12 mouse cellular contexts compared by ENCODE assay signal in the genomic region with DNA sequence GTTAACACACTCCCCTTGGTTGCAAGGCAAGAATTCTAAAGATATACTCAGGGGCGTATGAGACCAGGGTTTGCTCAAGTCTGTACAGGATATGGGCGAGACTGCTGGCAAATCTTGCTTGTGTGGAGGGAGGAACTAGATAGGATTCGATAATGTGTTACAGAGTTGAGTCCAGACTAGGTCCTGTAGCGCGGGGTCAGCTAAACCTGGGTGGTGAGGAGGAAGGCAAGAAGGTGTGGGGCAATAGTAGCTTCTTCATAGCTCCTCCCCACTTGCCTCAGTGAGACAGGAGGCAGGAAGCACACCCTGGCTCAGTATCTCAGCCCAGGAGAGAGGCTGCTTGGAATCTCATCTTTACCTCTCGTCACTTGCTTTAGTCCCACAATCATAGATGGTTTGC. TPM values are rescaled to one million over a fixed set of nuclear protein-coding genes. Genes with fewer than 3 reads are reported as not detected.
DNase-seq lines count a peak whose midpoint lies in the region; ATAC-seq and TF ChIP-seq lines count a peak whose summit lies in the region.
"Had no signal": no experiment of that assay in that cellular context is flagged by ENCODE, and none has a peak within 500 bp of the region (broad histone marks: within the 10 kb centered on the region; RNA-seq: fewer than 3 reads in every experiment).

No protein-coding gene starts in this region.

- 57% methylated on average over 6 of the region's 6 CpGs for WGBS in heart, embryonic 10.5 days
- 71% methylated on average over 6 of the region's 6 CpGs for WGBS in kidney, postnatal 0 days
- WGBS in intestine, embryonic 15.5 days = 76% methylated on average over 6 of the region's 6 CpGs

- no peak for TF ChIP-seq CTCF in kidney, postnatal 0 days (IDR thresholded peaks at IDR 0.05; ENCODE audit: low read depth)

- no peaks in the 10 kb centered on the region for H3K9me3 ChIP-seq in heart, embryonic 10.5 days
- H3K9me3 ChIP-seq in kidney, postnatal 0 days (replicated peaks; ENCODE audit: low read length) = no peaks in the 10 kb centered on the region
- no peaks in the 10 kb centered on the region for H3K9me3 ChIP-seq in intestine, embryonic 15.5 days
- H3K9me3 ChIP-seq: midbrain, embryonic 13.5 days had no signal

- H3K4me3 ChIP-seq in heart, embryonic 10.5 days = no peak overlapping the region
- no peak overlapping the region for H3K4me3 ChIP-seq in kidney, postnatal 0 days (replicated peaks; ENCODE audit: low read depth, low read length)
- no peak overlapping the region for H3K4me3 ChIP-seq in intestine, embryonic 15.5 days (replicated peaks)
- H3K4me3 ChIP-seq: midbrain, embryonic 13.5 days had no signal

- H3K9ac ChIP-seq in kidney, postnatal 0 days (ENCODE audit: low read depth, low read length) = no peak overlapping the region
- no peak overlapping the region for H3K9ac ChIP-seq in intestine, embryonic 15.5 days
- H3K9ac ChIP-seq: liver, embryonic 14.5 days; midbrain, embryonic 13.5 days had no signal

- no peak overlapping the region for H3K4me2 ChIP-seq in kidney, postnatal 0 days (ENCODE audit: low read length)
- no peak overlapping the region for H3K4me2 ChIP-seq in intestine, embryonic 15.5 days (replicated peaks)
- H3K4me2 ChIP-seq: midbrain, embryonic 13.5 days had no signal

- no peaks in the 10 kb centered on the region for H3K27me3 ChIP-seq in heart, embryonic 10.5 days (ENCODE audit: insufficient read depth, poor library complexity, severe bottlenecking)
- H3K27me3 ChIP-seq in kidney, postnatal 0 days (ENCODE audit: insufficient read depth, low read length) = no peaks in the 10 kb centered on the region
- no peaks in the 10 kb centered on the region for H3K27me3 ChIP-seq in intestine, embryonic 15.5 days (replicated peaks)
- H3K27me3 ChIP-seq: midbrain, embryonic 13.5 days had no signal

- H3K27ac ChIP-seq in heart, embryonic 10.5 days = no peak overlapping the region
- no peak overlapping the region for H3K27ac ChIP-seq in kidney, postnatal 0 days
- H3K27ac ChIP-seq in intestine, embryonic 15.5 days = no peak overlapping the region
- H3K27ac ChIP-seq: liver, embryonic 14.5 days; midbrain, embryonic 13.5 days had no signal

- H3K4me1 ChIP-seq in heart, embryonic 10.5 days = peaks cover 11% of the 10 kb centered on the region
- peaks cover 4% of the 10 kb centered on the region; the same call in 1 of the 2 replicates for H3K4me1 ChIP-seq in kidney, postnatal 0 days (replicated peaks; ENCODE audit: insufficient read depth, low read length)
- no peaks in the 10 kb centered on the region for H3K4me1 ChIP-seq in intestine, embryonic 15.5 days (replicated peaks)
- H3K4me1 ChIP-seq: midbrain, embryonic 13.5 days had no signal

- no peaks in the 10 kb centered on the region for H3K36me3 ChIP-seq in heart, embryonic 10.5 days
- no peaks in the 10 kb centered on the region for H3K36me3 ChIP-seq in kidney, postnatal 0 days (ENCODE audit: insufficient read depth, low read length)
- H3K36me3 ChIP-seq in intestine, embryonic 15.5 days = no peaks in the 10 kb centered on the region
- H3K36me3 ChIP-seq: midbrain, embryonic 13.5 days had no signal

- intact Hi-C loops in heart, postnatal 14 days (cut with DNase I) = loop anchor here (10.0 kb wide), 1 partner anchor 194 kb away; no protein-coding TSS in a partner anchor

- DNase-seq in heart, embryonic 10.5 days (ENCODE audit: low spot score) = peak; percentile 70
- no peak for DNase-seq in heart, postnatal 14 days
- no peak for DNase-seq in kidney, postnatal 0 days (ENCODE audit: low spot score)
- no peak for DNase-seq in kidney, adult 9 months
- DNase-seq in urinary bladder, postnatal 36 days (ENCODE audit: low spot score in 2 of 2) = no peak
- DNase-seq in adrenal gland, adult 2 months = no peak
- DNase-seq: cerebellum, adult 8-10 months; thymus, postnatal 4 days had no signal

- ATAC-seq in kidney, postnatal 0 days (replicated peaks; ENCODE audit: low FRiP score, low read depth) = peak; percentile 33; the same call in 1 of the 2 replicates
- ATAC-seq in granulocyte monocyte progenitor cell, adult 5-6 weeks (replicated peaks; ENCODE audit: poor library complexity, severe bottlenecking) = peak; percentile 61
- ATAC-seq in intestine, embryonic 15.5 days = peak; percentile 21; the same call in 1 of the 2 replicates
- ATAC-seq: midbrain, embryonic 13.5 days had no signal

RNA-seq across cellular contexts. Expression of gene B4galt4, which starts 12.9 kb away (rescaled TPM):
- 28.5 and 34.6 TPM in 2 replicates for polyA plus RNA-seq in heart, embryonic 10.5 days (2016; fragmentation: Nextera tagmentation; extraction: Ambion mirVana)
- total RNA-seq in heart, postnatal 14 days (2021) = 10 to 100 TPM; 12.0 to 14.3 TPM
- 28.8 and 29.9 TPM in 2 replicates for polyA plus RNA-seq in kidney, postnatal 0 days (2015; fragmentation: Nextera tagmentation; extraction: Ambion mirVana)
- 62.7 and 65.3 TPM in 2 replicates for total RNA-seq in granulocyte monocyte progenitor cell, adult 5-6 weeks (2014; fragmentation: Nextera tagmentation)
- total RNA-seq in granulocyte monocyte progenitor cell, adult 5-6 weeks (2017) = 58.2 and 61.1 TPM in 2 replicates
- polyA plus RNA-seq in intestine, embryonic 15.5 days (2015; fragmentation: Nextera tagmentation; extraction: Ambion mirVana) = 21.5 and 22.1 TPM in 2 replicates
- 10 to 100 TPM in 1 of 2 experiments, 1 to 10 TPM in 1; 7.6 to 14.3 TPM for total RNA-seq in adrenal gland, adult 2 months (2021)
- polyA plus RNA-seq in adrenal gland, adult 2 months (2012; rRNA removed) = 4.3 and 5.5 TPM in 2 replicates

RNA-seq across cellular contexts. Expression of gene Arhgap31, which starts 16.1 kb away (rescaled TPM):
- polyA plus RNA-seq in heart, embryonic 10.5 days (2016; fragmentation: Nextera tagmentation; extraction: Ambion mirVana) = 27.7 and 37.4 TPM in 2 replicates
- 10 to 100 TPM; 50.0 to 50.9 TPM for total RNA-seq in heart, postnatal 14 days (2021)
- 5.4 and 5.9 TPM in 2 replicates for polyA plus RNA-seq in kidney, postnatal 0 days (2015; fragmentation: Nextera tagmentation; extraction: Ambion mirVana)
- total RNA-seq in granulocyte monocyte progenitor cell, adult 5-6 weeks (2014; fragmentation: Nextera tagmentation) = 17.4 and 18.3 TPM in 2 replicates
- 6.5 and 7.7 TPM in 2 replicates for total RNA-seq in granulocyte monocyte progenitor cell, adult 5-6 weeks (2017)
- 6.8 and 7.6 TPM in 2 replicates for polyA plus RNA-seq in intestine, embryonic 15.5 days (2015; fragmentation: Nextera tagmentation; extraction: Ambion mirVana)
- 10 to 100 TPM; 19.1 to 23.8 TPM for total RNA-seq in adrenal gland, adult 2 months (2021)
- polyA plus RNA-seq in adrenal gland, adult 2 months (2012; rRNA removed) = 7.4 and 7.7 TPM in 2 replicates
